Mouse (Mus musculus) MEL (cell line): ENCODE data around the gene Clk3.

ENCODE experiments used
- BHLHE40 ChIP-seq: IDR thresholded peaks from 2 replicates; pipeline ENCODE4 v1.6.1; 2012; ENCODE audit warnings: low read depth, mild to moderate bottlenecking, inconsistent platforms, low read length, improper control_type of control experiment, borderline replicate concordance
- NELFE ChIP-seq: IDR thresholded peaks from 2 replicates; pipeline ENCODE4 v1.6.1; 2011; ENCODE audit warnings: low read depth, low read length, improper control_type of control experiment
- TBP ChIP-seq: IDR thresholded peaks from 2 replicates; pipeline ENCODE4 v1.8.0; 2011; ENCODE audit warnings: low read depth, low read length, improper control_type of control experiment

DNA sequence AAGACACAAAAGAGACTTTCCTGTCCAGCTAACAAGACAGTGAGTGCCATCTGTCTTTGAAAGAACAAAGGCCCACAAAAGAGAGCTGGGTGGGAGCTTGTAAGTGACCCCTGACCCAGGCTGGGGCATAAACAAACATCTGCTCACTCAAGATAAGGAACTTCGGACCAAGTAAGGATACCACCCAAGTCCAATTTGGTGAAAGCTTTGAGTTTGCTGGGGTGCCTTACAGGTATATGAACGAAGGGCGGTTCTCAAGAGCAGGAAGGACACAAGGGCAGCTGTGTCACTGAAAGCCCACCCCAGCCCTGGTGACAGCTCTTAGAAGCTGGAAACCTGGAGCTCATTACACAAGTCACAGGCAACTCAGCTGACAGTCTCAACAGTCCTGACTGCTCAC lies 8.1 kb upstream of the Clk3 start:
- TF ChIP-seq TBP (no peak), BHLHE40 (no peak), NELFE (no peak)
